Mouse (Mus musculus): ENCODE measurements around the gene Zdhhc12.
"Not testable (repeated sequence)": the region's sequence is repeated elsewhere in the genome, so short reads cannot be mapped to it uniquely, and the experiment has no call there.

The Zdhhc12 gene

GRCm38 (mm10) chr2:30063791-30064190 is 29.7 kb downstream of the Zdhhc12 start:
- no peak for DNase-seq (ENCODE audit: low spot score)

- no peak for DNase-seq (ENCODE audit: low spot score)
Measured at GRCm38 (mm10) chr2:30063235-30063634, 30.2 kb downstream of the Zdhhc12 start.

- DNase-seq (ENCODE audit: low spot score), result peak; percentile 42
Measured at GRCm38 (mm10) chr2:30062249-30063093, 31.0 kb downstream of the Zdhhc12 start.

GRCm38 (mm10) chr2:30061215-30062166 is 32.0 kb downstream of the Zdhhc12 start:
- peak; percentile 41 for DNase-seq (ENCODE audit: low spot score)

GRCm38 (mm10) chr2:30058418-30058817 is 35.0 kb downstream of the Zdhhc12 start:
- DNase-seq (ENCODE audit: low spot score), result no peak

- DNase-seq (ENCODE audit: low spot score), result no peak
Measured at GRCm38 (mm10) chr2:30057223-30057904, 36.1 kb downstream of the Zdhhc12 start, which contains the start of gene Set. Set (plus strand) TSS chr2:30057378.

- no peak for DNase-seq (ENCODE audit: low spot score)
Measured at GRCm38 (mm10) chr2:30056736-30057135, 36.7 kb downstream of the Zdhhc12 start.

GRCm38 (mm10) chr2:30055310-30055709 is 38.1 kb downstream of the Zdhhc12 start:
- not testable (repeated sequence) for DNase-seq (ENCODE audit: low spot score)

GRCm38 (mm10) chr2:30051992-30052761 is 41.3 kb downstream of the Zdhhc12 start:
- no peak for DNase-seq (ENCODE audit: low spot score)

GRCm38 (mm10) chr2:30049831-30050230 is 43.6 kb downstream of the Zdhhc12 start:
- no peak for DNase-seq (ENCODE audit: low spot score)

GRCm38 (mm10) chr2:30048699-30049388 is 44.6 kb downstream of the Zdhhc12 start, which contains the start of gene Wdr34:
Wdr34 (minus strand) TSS chr2:30048881.
- peak; percentile 98 for DNase-seq (ENCODE audit: low spot score)

GRCm38 (mm10) chr2:30048101-30048501 is 45.3 kb downstream of the Zdhhc12 start:
- no peak for DNase-seq (ENCODE audit: low spot score)

- DNase-seq (ENCODE audit: low spot score), result no peak
Measured at GRCm38 (mm10) chr2:30047127-30047526, 46.3 kb downstream of the Zdhhc12 start.

GRCm38 (mm10) chr2:30044550-30044949 is 48.9 kb downstream of the Zdhhc12 start:
- DNase-seq (ENCODE audit: low spot score), result no peak

GRCm38 (mm10) chr2:30042445-30042844 is 51.0 kb downstream of the Zdhhc12 start:
- peak; percentile 65 for DNase-seq (ENCODE audit: low spot score)
